Mouse (Mus musculus): ENCODE measurements at regions not wholly inside any gene's neighbourhood (a gene's known extent, or its start where the extent isn't known, plus 50 kb on each side); places are given as distances from the start of the nearest gene placed in this dataset.
A peak's percentile ranks its signal among the peaks of the same experiment; 100 is the strongest.

DNA sequence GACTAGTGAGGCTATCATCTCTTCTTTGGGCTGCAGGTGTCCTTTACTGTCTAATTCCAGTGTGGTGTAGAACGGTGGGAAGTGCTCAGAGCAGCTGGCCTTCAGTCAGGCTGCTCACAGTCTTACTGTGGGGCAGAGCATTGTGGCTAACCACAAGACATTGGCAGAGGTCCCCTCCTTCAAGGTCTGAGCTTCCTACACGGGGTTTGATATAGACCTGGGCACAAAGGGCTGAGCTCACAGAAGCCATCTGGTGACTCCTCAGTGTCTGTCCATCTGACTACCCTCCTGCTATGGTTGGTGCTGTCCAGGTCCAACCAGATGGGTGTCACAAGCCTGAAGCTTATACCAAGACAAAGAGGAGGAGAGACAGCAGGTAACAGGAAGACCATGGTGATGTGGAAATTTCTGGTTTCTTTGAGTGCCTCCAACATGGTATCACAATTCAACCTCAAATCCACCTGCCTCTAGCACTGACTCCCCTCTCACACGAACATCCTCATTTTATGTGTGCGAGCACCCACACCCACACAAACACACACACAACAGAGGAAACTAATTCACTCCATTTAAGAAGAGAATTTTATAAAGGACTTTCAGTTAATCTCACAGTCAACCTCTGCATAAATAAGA, 147.0 kb upstream of the Tle3 start:
- peaks cover 19% of the 10 kb centered on the region for H3K4me1 ChIP-seq
- H3K9me3 ChIP-seq (replicated peaks), result no peaks in the 10 kb centered on the region
- no peak overlapping the region for H3K4me3 ChIP-seq (replicated peaks)
- H3K4me2 ChIP-seq, result no peak overlapping the region
- ATAC-seq (ENCODE audit: low FRiP score), result no peak
- no peak overlapping the region for H3K9ac ChIP-seq (replicated peaks)
- H3K27ac ChIP-seq (replicated peaks), result no peak overlapping the region
- H3K36me3 ChIP-seq, result no peaks in the 10 kb centered on the region
- 84% methylated on average over 4 of the region's 4 CpGs for WGBS
- H3K27me3 ChIP-seq (replicated peaks), result peaks cover 9% of the 10 kb centered on the region; the same call in 1 of the 2 replicates

DNA sequence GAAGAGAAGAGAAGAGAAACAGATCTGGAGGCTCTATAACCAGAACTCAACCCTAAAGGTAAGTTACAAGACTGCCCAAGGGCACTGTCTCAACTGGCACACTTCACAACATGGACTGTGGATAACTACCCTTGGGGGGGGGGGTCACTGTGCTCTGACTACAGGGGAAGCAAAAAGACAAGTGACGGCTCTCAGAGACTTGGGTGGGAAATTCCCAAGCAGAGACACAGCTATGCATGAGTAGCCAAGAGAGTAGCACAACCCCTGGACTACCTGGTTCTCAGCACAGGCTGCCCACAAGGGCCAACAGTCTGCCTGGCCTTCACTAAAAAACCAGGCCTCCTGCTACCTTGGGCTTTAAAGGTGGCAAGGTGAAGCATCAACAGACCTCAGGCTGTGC, 146.3 kb upstream of the Tle3 start:
- no peak overlapping the region for H3K9ac ChIP-seq (replicated peaks)
- H3K27me3 ChIP-seq (replicated peaks), result peaks cover 9% of the 10 kb centered on the region; the same call in 1 of the 2 replicates
- no peak overlapping the region for H3K4me3 ChIP-seq (replicated peaks)
- H3K36me3 ChIP-seq, result no peaks in the 10 kb centered on the region
- no peak overlapping the region for H3K27ac ChIP-seq (replicated peaks)
- no peaks in the 10 kb centered on the region for H3K9me3 ChIP-seq (replicated peaks)
- H3K4me2 ChIP-seq, result no peak overlapping the region
- H3K4me1 ChIP-seq, result peaks cover 19% of the 10 kb centered on the region
- WGBS, result 100% methylated on average over 1 of the region's 1 CpGs
- ATAC-seq (ENCODE audit: low FRiP score), result no peak

DNA sequence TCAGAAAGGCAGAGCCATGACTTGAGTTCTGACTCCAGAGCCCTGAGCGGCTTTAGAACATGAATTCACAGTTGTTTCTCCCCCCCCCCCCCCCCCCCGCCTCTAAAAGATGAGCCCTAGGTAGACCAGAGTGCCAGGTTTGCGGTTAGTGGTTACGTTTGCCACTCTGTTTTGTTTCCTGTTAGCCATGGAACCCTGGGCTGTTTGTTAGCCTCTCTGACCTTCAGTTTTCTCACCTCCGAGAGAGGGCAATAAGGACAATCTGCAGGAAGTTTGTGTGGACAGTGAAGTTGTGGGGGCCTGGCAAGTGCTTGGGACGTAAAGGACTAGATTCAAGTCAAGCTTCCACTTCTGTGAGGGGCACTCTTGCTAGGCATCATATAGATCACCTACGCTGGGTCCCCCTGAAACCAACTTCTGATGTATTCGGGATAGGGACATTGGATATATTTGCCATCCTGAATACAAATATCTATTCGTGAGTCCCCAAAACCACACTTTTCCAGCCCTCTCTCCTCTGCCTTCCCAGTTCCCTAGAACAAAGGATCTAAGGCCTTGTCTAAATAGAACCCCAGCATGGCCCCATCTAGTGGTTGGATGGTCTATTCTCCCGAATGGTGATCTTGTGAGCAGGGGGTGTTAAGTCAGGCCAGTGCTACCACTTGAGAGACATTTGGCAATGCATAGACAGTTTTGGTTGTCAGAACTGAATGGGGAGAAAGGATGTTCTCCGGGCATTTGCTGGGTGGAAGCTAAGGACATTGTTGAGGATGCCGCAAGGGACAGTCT, 145.4 kb upstream of the Tle3 start:
- H3K4me1 ChIP-seq, result peaks cover 19% of the 10 kb centered on the region
- no peak overlapping the region for H3K4me3 ChIP-seq (replicated peaks)
- H3K9ac ChIP-seq (replicated peaks), result no peak overlapping the region
- H3K4me2 ChIP-seq, result no peak overlapping the region
- no peaks in the 10 kb centered on the region for H3K36me3 ChIP-seq
- no peak for ATAC-seq (ENCODE audit: low FRiP score)
- H3K27ac ChIP-seq (replicated peaks), result no peak overlapping the region
- H3K27me3 ChIP-seq (replicated peaks), result peaks cover 13% of the 10 kb centered on the region; the same call in 1 of the 2 replicates
- H3K9me3 ChIP-seq (replicated peaks), result no peaks in the 10 kb centered on the region
- 83% methylated on average over 11 of the region's 12 CpGs for WGBS

DNA sequence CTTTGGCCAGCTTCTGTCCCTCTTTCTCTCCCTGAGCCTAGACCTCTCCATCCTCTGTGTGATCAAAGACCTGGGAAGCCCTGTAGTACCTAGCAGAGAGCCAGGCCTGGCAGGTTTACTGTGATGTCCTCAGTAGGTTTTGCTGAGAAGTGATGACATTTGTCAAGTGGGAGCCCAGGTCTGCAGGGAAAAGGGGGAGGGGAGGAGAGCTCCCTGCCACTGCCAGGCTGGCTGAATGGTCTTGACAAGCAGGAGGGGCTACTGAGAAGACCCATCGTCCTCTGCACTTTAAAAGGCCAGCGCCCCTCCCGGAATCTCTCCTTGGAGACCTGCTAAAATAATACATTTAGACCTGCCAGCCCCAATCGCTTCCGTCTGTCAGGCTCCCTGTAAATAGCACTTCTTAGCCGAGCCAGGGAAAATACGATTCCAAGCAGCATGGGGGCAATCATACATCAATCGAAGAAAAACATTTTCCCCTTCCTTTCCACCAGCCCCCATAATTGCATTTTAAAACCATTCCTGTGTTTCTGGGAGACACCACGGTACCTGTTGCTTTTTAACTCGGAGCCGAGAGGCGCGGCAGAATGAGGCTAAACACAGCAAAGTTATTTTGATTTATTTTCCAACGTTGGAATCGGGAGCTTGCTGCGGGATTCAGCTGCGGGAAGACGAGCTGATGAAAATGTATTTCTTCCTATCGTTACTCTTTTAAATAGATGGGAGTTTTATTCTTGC, 144.5 kb upstream of the Tle3 start:
- 13% methylated on average over 19 of the region's 19 CpGs for WGBS
- H3K4me2 ChIP-seq, result peak overlapping the region; percentile 31

DNA sequence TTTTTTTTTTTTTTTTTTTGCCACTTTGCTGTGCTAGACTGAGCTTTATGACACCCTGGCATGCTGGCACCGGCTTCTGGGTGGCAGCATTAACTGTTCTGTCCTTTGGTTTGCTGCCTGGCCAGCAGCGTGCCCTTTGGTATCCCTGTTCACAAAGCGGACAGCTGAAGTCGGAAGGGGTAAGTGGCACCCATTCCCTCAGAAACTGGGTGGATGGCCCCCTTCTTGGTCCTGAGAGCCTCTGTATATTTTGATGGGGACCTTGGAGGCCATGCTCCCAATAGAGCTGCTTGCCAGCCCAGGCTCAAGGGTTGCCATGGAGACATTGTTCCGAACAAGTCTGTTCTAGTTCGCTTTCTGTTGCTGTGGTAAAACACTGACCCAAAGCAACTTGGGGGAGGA, 143.9 kb upstream of the Tle3 start:
- Histone ChIP-seq H3K9ac (replicated peaks) (no peak overlapping the region), H3K27ac (replicated peaks) (0 out of 2 replicates have a peak overlapping the region, but pooled peaks have one; percentile 9), H3K9me3 (replicated peaks) (no peaks in the 10 kb centered on the region), H3K4me3 (replicated peaks) (no peak overlapping the region), H3K36me3 (no peaks in the 10 kb centered on the region), H3K4me1 (peaks cover 19% of the 10 kb centered on the region), H3K27me3 (replicated peaks) (peaks cover 27% of the 10 kb centered on the region), H3K4me2 (peak overlapping the region; percentile 31; the same call in 1 of the 2 replicates)
- ATAC-seq (ENCODE audit: low FRiP score), result no peak
- 29% methylated on average over 6 of the region's 6 CpGs for WGBS

More for the DNA sequence above, 144.5 kb upstream of the Tle3 start:
- H3K27ac ChIP-seq (replicated peaks), result no peak overlapping the region
- H3K9ac ChIP-seq (replicated peaks), result no peak overlapping the region
- H3K9me3 ChIP-seq (replicated peaks), result no peaks in the 10 kb centered on the region
- peaks cover 19% of the 10 kb centered on the region for H3K4me1 ChIP-seq
- H3K36me3 ChIP-seq, result no peaks in the 10 kb centered on the region
- H3K27me3 ChIP-seq (replicated peaks), result peaks cover 21% of the 10 kb centered on the region
- ATAC-seq (ENCODE audit: low FRiP score), result no peak
- no peak overlapping the region for H3K4me3 ChIP-seq (replicated peaks)

DNA sequence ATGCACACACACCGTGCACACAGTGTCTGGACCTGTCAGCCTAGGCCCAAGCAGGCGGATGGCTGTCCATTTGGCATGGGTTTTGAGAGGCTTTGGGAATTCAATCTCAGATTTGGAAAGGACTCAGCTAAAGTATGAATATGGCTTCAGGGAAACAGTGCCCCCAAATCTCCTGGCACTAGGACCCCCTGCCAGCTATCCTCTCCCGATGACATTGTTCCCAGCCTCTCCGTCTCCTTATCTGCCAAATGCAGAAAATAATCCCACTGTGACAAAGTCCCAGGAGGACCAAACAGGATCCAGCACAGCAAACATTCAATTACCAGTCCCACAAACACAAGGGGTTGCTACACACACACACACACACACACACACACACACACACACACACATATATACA, 141.9 kb upstream of the Tle3 start:
- Histone ChIP-seq H3K4me3 (replicated peaks) (no peak overlapping the region), H3K9me3 (replicated peaks) (no peaks in the 10 kb centered on the region), H3K36me3 (no peaks in the 10 kb centered on the region), H3K4me2 (no peak overlapping the region), H3K27ac (replicated peaks) (no peak overlapping the region), H3K27me3 (replicated peaks) (peaks cover 33% of the 10 kb centered on the region), H3K4me1 (peaks cover 19% of the 10 kb centered on the region), H3K9ac (replicated peaks) (no peak overlapping the region)
- no peak for ATAC-seq (ENCODE audit: low FRiP score)
- 65% methylated on average over 4 of the region's 4 CpGs for WGBS

DNA sequence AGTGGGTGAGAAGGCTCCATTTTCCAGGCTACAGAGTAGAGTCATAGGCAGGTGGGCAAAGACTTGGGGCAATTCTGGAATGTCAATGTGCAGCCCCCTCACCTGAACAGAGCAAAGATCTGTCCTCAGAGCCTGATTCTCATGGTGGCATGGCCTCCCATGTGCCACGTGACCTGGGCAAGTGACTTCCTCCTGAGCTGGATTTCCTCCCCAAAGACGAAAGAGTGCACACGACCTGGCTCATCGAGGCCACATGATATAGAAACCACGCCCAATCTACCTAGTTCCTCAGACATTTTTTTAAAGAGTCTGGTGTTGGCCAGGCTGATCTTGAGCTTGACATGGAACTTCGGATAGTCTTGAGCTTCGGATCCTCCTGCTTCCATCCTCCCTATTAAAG, 139.5 kb upstream of the Tle3 start:
- WGBS, result 95% methylated on average over 7 of the region's 7 CpGs
- no peak for ATAC-seq (ENCODE audit: low FRiP score)
- peaks cover 26% of the 10 kb centered on the region for H3K27me3 ChIP-seq (replicated peaks)

DNA sequence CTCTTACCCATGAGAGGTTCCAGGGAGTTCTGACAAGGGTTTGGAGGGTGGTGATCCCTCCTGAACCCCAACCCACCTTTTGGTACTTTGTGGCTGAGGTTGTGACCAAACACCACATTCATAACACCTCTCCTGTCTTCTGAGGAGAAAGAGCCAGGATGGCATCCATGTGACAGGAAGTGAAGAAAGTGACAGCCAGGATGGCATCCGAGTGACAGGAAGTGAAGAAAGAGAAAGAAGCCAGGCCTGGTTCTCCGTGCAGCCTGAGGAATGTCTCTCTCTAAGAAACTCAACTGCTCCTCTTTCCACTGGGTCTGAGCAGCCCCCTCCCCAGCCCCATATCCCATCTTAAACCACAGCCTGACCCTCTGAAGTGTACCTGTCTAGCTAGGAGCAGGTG, 138.9 kb upstream of the Tle3 start:
- 84% methylated on average over 2 of the region's 2 CpGs for WGBS
- Histone ChIP-seq H3K36me3 (no peaks in the 10 kb centered on the region), H3K27me3 (replicated peaks) (peaks cover 31% of the 10 kb centered on the region), H3K4me1 (peaks cover 18% of the 10 kb centered on the region), H3K27ac (replicated peaks) (no peak overlapping the region), H3K9me3 (replicated peaks) (no peaks in the 10 kb centered on the region), H3K4me3 (replicated peaks) (no peak overlapping the region), H3K4me2 (no peak overlapping the region), H3K9ac (replicated peaks) (no peak overlapping the region)
- ATAC-seq (ENCODE audit: low FRiP score), result no peak

More for the DNA sequence above, 139.5 kb upstream of the Tle3 start:
- H3K9me3 ChIP-seq (replicated peaks), result no peaks in the 10 kb centered on the region
- H3K27ac ChIP-seq (replicated peaks), result no peak overlapping the region
- peaks cover 25% of the 10 kb centered on the region for H3K4me1 ChIP-seq
- H3K4me2 ChIP-seq, result no peak overlapping the region
- no peak overlapping the region for H3K4me3 ChIP-seq (replicated peaks)
- H3K36me3 ChIP-seq, result no peaks in the 10 kb centered on the region
- H3K9ac ChIP-seq (replicated peaks), result no peak overlapping the region

DNA sequence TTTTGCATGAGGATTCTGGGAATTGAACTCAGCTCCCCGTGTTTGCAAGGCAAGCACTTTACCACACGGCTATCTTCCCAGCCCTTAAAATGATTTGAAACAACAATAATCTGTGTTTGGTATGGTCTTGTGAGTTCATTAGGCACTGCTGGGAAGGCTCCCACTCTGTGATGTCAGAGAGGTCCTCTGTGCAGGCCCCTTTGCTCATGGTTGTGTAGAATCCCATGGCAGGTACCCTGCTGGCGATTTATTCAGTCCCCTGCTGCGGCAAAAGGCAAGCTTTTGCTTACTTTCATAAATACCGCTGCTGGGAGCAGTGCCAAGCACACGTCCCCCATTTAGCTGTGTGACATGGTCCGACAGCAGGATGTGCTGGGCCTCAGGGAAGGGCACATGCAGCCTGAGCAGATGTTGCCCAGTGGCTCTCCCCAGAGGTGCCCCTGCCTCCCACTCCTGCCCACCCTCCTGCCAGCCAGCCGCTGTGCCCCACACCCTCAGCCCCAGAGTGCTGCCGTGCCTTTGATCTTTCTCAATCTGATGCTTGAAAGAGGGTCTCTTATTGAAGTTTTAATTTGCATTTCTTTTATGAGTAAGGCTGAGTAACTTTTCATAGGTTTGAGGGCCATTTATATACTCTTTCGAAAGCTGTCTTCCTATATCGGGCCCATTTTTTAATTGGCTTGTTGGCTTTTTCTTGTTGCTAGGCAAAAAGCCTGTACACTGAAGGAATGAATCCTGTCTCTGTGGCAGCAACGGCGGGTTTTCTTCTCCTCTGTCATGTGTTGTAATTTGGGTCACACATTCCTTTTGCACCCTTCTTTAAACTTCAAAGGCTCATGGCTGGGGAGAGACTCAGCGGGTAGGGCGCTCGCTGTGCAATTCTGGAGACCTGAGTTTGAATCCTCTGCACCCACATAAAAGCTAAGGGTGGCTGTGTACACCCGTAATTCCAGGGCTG, 136.2 kb upstream of the Tle3 start:
- ATAC-seq (ENCODE audit: low FRiP score), result peak; percentile 62; the same call in 1 of the 2 replicates

DNA sequence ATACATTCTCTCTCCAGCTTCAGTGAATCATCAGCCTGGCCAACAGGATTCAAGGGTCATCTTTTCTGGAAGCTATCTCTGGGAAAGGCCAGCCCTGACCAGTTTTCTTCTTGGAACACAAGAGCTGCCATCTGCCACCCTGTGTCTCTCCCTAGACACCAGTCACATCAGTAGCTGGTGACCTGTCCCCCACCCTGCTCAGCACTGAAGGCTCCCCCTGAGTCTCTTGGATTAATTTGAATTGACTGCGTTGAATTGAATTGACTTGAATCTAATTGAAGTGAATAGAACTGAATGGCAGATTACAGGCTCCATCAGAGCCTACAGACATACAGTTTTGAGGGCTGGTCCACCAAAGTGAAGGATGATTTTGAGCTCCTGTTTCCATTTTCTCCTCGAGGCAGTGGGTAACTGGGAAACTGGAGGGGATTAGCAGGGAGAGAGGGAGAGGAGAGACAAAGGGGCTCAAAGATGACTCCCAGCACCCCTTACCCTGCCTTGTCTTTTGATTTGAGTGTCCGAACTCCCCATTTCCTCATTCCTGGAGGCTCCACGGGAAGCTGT, 133.4 kb upstream of the Tle3 start:
- H3K4me1 ChIP-seq, result peaks cover 24% of the 10 kb centered on the region
- H3K4me2 ChIP-seq, result no peak overlapping the region
- H3K9me3 ChIP-seq (replicated peaks), result no peaks in the 10 kb centered on the region
- H3K36me3 ChIP-seq, result no peaks in the 10 kb centered on the region
- no peak overlapping the region for H3K9ac ChIP-seq (replicated peaks)
- peaks cover 8% of the 10 kb centered on the region for H3K27me3 ChIP-seq (replicated peaks)
- WGBS, result 48% methylated on average over 4 of the region's 4 CpGs
- H3K4me3 ChIP-seq (replicated peaks), result no peak overlapping the region
- no peak overlapping the region for H3K27ac ChIP-seq (replicated peaks)
- no peak for ATAC-seq (ENCODE audit: low FRiP score)

More for the DNA sequence above, 136.2 kb upstream of the Tle3 start:
- Histone ChIP-seq H3K9me3 (replicated peaks) (no peaks in the 10 kb centered on the region), H3K4me3 (replicated peaks) (no peak overlapping the region), H3K4me1 (peaks cover 12% of the 10 kb centered on the region), H3K9ac (replicated peaks) (no peak overlapping the region), H3K36me3 (no peaks in the 10 kb centered on the region), H3K27ac (replicated peaks) (peak overlapping the region; percentile 13; the same call in 1 of the 2 replicates), H3K4me2 (no peak overlapping the region), H3K27me3 (replicated peaks) (peaks cover 32% of the 10 kb centered on the region)
- 16% methylated on average over 17 of the region's 17 CpGs for WGBS
